Mouse (Mus musculus) kidney, adult 11 months (tissue): ENCODE measurements around the gene Mthfr.

Source experiments
- DNase-seq: peaks from one replicate; pipeline ENCODE4 v3.0.0; 2022

Gene Mthfr

GRCm38 (mm10) chr4:148038600-148039253 lies at the start of gene Mthfr, which contains the start of gene Clcn6:
TSS of gene Mthfr (plus strand) at chr4:148039077.
TSS of gene Clcn6 (minus strand) at chr4:148038821.
- DNase-seq: peak; percentile 99

GRCm38 (mm10) chr4:147993571-147994095 lies 45.2 kb upstream of the Mthfr start:
- DNase-seq: no peak

GRCm38 (mm10) chr4:147995311-147995710 lies 43.6 kb upstream of the Mthfr start:
- DNase-seq: no peak

DNA sequence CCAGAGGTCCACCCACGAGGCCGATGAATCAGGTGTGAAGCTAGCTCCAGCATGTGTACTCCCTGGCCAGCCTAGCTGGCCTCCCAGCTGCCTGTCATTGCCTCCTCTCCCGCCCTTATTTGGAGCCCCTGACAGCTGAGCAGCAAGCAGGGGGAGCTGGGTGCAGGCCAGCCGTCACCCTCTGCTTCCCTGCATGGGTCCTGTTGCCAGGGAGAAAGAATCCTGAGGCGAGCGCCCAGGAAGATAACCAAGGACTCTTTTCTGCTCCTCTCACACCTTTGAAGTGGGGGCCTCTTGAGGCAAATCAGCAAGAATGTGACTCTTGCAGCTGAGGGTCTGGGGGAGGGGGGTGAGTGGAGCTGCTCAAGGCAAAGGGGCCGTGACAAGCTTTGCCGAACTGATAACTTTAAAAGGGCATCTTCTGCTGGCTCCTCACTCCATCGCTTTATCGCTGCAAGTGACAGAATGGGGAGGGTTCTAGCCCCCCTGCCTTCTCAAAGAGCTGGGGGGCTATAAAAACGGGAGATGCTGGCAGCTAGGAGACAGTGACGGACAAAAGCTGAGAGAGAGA lies 38.6 kb upstream of the Mthfr start, which contains the start of gene Nppa:
TSS of gene Nppa (plus strand) at position 521 of the 571 bp plus-strand sequence.
- no peak for DNase-seq

GRCm38 (mm10) chr4:148001013-148001789 lies 37.7 kb upstream of the Mthfr start:
- no peak for DNase-seq

DNA sequence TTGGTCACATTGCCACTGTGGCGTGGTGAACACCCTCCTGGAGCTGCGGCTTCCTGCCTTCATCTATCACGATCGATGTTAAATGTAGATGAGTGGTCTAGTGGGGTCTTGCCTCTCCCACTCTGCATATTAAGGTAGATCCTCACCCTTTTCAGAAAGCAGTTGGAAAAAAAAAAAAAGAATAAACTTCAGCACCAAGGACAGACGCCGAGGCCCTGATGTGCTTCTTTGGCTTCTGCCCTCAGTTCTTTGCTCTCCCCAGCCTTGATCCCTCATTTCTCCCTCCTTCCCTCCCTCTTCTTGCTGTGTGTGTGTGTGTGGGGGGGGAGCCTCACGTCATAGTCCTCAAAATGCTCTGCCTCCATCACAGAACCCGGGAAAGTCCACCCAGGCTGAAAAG lies 37.0 kb upstream of the Mthfr start:
- no peak for DNase-seq

DNA sequence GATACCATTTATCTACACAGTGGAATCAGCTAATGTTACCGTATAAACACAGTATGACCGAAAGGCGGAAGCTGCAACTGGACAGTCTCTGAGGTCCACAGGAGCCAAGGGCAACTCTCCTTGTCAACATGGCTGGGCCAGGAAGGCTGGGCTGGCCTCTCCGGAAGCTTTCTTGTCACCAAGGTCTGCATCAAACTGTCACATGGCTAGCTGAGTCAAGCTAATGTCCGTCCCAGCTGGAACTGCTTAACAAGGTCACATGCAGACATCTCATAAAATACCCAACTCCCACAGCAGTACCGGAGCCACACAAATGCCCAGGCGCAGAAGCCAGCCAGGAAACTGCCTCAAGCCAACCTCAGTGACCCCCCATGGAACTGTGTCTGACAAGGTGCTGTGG lies 34.5 kb upstream of the Mthfr start:
- DNase-seq: peak; percentile 34

DNA sequence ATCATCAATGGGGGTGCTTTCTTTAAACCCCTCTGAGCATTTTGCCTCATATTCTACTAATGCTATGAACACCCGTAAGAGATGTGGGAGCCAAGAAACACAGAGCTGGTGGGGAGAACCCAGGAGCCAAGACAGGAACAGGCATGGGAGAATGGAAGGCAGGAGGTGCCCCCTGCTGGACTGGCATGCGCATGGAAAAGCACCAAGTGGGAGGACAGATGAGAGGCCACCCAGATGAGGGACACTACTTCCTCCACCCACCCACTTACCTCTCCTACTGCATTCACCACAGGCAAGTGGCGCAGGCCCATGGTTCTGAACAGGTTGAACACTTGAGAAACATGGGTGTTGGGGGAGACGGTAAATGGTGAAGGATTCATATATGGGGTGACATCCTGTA lies 30.5 kb upstream of the Mthfr start:
- DNase-seq: peak; percentile 43

GRCm38 (mm10) chr4:148009641-148010040 lies 29.2 kb upstream of the Mthfr start:
- peak; percentile 71 for DNase-seq

DNA sequence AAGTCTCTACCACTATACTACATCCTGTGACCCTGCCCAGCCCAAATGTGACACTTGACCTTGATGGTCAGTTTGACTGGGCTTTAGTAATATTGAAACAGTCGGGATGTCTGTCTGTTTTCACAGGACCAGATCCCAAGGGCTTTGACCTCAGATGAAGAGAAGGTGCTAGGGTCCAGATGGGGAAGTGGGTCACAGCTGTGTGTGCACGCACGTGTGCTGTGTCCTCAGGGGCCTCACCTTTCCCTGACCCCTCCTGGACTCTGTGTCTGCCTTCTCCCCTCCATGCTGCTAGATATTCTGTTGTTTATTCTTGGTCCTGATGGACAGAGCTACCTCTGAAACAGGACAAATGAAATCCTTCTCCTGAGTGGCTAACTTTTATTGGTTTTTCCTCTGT lies 27.5 kb upstream of the Mthfr start:
- DNase-seq: no peak

DNA sequence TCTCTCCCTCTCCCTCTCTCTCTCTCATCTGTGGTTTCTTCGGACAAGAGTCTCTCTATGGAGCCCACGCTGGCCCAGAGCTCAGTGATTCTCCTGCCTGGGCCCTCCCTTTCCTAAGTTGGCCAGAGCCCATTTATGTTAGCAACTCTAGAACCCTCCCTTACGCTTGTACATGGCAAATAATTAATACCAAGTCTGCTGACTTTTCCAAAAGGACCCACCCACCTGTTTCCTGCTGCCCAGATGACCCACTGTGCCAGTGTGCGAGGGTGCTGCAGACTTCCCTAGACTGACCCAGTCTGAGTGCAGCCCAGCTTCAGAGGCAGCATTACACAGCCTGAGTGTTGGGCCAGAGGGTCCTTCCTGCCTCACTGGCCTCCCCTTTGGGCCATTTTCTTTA lies 26.7 kb upstream of the Mthfr start:
- peak; percentile 45 for DNase-seq

DNA sequence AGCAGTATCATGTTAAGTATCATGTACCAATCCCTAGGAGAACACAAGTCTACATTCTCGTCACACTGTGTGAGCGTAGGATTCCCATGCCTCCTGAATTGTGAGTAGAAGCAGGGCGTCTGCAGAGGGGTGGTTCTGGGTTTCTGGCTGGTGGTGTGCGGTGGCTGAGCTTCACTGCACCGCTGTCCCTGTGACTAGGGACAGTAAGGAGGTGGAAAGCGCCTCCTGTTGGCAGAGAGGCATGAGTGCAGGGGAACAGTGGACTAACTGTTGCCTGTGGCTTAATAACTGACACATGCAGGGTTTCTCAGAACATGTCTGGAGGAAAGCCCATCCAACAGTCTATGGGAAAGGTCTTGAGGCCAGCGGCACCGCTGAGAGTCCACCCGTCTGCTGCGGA lies 23.5 kb upstream of the Mthfr start:
- peak; percentile 23 for DNase-seq

- DNase-seq: peak; percentile 77
Observed at GRCm38 (mm10) chr4:148016981-148017380, 21.9 kb upstream of the Mthfr start.

GRCm38 (mm10) chr4:148018410-148018809 lies 20.5 kb upstream of the Mthfr start:
- no peak for DNase-seq

DNA sequence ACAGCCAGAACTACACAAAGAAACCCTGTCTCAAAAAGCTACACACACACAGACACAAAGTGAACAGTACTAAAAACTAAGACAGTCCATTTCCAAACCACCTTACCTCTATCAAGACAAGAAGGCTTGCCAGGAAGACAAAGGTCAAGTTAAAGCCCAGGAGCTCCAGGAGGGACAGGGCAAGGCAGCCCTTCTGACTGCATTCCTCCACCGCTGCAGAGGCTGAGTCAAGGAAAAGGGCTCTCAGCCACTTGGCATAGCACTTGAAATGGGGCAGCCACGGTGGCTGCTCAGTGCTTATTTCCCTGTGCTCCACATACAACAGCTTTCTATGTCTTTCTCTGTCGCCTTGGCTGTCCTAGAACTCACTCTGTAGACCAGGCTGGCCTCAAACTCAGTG lies 14.9 kb upstream of the Mthfr start:
- peak; percentile 84 for DNase-seq

- DNase-seq: peak; percentile 64
Observed at GRCm38 (mm10) chr4:148029297-148029696, 9.6 kb upstream of the Mthfr start.

DNA sequence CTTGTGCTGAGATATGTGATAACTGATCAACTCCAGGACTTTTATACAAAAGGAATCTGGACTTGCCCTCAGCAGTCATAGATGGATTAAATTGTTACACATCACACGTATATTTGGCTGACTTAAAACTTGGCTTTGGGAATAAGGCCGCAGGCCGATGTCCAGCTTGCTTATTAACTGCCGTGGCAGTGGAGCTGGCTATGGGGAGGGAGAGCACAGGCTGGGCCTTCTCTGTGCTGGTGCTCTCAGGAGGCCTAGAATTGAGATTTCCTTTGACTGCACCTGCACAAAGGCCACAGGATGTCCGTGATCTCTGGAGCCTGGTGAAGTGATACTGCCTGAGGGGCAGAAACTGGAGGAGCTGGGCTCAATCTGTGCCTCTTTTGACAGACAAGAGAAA lies 8.4 kb upstream of the Mthfr start:
- peak; percentile 83 for DNase-seq

DNA sequence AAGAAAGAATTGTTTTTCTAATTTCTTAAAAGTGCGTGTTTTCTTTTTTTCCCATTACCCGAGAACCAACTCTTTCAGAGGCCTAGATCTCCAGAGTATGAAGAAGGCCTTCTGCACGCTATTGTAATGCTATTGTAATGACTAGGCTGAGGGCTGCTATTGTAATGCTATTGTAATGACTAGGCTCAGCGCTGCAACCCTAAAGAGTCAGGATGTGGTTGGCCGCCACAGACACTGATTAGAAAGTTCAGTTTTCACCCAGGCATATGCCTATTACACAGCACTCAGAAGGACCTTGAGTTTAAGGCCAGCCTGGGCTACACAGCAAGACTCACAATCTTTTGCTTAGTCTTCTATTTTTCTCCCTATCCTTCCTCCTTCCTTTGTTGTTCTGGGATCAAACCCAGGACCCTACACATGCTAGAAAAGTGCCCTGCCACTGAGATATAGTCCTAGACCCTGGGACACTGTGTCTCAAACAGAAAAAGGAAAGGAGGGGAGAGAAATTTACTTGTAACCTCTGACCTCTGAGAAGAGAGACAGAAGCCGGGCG lies 4.9 kb upstream of the Mthfr start:
- no peak for DNase-seq

DNA sequence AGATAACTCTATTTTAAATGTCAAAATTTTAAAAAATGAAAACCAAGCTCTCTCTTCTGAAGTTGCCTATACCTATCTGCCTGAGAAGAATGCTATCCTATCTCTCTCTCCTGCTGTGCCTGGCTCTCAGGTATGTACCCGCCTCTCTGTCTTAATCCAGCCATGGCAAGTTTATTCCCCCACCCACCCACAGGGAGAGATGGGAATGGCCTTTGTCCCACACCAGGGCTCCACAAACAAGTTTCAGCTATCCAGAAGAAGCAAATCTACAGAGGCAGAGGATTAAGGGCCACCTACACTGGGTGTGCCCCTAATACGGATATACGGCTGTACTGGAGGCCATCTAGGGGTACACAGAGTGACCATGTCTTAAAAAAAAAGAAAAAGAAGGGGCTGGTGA lies 3.4 kb upstream of the Mthfr start:
- DNase-seq: no peak

- DNase-seq: no peak
Observed at GRCm38 (mm10) chr4:148038079-148038599, 738 bp upstream of the Mthfr start.

- peak; percentile 30 for DNase-seq
Observed at GRCm38 (mm10) chr4:148039254-148040028, 564 bp downstream of the Mthfr start.
